Mouse (Mus musculus): ENCODE measurements around the gene Gbp2.
"Not testable (repeated sequence)": the region's sequence is repeated elsewhere in the genome, so short reads cannot be mapped to it uniquely, and the experiment has no call there.

The Gbp2 gene

DNA sequence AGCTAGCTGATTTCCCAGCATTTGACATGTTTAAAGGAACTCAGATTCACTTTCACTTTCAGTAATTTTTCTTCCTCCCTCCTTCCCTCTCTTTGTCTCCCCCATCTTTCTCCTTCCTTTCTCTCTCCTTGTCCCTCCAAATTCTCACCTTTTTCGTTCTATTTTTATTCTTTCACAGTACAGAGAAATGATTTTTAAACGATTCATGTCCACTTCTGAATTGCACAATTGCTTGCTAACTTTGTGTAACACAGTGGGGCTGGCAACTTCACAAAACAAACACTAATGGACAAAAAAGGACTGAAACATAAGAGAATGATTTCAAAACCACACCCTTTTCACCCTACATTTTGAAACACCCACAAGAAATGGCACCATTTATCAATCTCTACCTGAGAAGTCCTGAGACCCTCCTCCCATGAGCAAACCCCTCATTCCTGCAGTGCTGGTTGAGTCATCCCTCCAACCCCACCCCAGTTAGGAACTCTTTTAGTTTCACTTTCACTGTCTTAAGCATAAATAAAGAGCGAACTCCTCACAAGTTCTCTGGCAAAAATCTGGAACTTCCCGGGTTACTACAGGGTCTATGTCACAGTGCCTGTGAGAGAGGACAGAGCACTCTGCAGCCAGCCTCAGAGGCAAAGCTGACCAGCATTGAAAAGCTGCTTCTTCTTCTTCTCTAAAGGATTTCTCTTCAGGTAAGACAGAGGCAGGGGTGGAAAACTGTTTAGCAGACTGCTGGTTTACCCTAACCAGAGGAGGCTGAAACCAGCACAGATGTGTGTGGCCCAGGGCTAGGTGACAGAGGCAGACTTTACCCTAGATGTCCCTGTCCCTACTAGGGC, at the start of gene Gbp2:
TSS of gene Gbp2 (plus strand) at position 492 of the 845 bp plus-strand sequence.
- DNase-seq (ENCODE audit: low spot score in 2 of 2), result no peak

DNA sequence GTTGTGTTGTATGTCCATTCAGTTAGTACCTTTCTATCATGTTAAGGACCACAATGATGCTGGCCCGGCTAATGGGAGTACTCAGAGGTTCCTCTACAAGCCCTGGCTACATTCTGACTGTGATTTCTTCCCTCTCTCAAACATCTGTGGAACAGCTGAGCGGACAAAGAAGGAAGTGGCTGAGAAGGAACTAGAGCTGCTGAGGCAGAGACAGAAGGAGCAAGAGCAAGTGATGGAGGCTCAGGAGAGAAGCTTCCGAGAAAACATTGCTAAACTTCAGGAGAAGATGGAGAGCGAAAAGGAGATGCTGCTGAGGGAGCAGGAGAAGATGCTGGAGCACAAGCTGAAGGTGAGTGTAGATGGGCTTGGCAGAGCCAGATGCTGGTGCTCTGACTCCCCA, 49.7 kb upstream of the Gbp2 start:
- no peak for DNase-seq (ENCODE audit: low spot score in 2 of 2)

DNA sequence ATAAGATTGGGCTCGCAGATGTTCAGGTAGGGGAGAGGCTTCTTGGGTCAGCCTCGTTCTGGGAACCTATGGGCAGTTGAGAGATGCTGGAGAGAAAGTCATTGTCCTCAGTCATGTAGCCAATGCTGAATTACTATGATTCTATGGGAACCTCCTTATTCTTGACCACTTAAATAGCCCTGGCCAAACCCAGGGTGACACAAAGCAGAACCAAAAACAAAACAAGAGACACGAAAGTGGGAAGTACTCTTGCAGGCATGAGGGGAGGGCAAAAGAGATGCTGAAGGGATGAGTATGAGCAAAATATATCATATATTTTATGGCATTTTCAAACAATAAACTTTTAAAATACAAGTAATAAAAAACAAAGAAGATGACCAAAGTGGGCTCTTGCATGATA, 43.3 kb upstream of the Gbp2 start:
- DNase-seq (ENCODE audit: low spot score in 2 of 2), result no peak

DNA sequence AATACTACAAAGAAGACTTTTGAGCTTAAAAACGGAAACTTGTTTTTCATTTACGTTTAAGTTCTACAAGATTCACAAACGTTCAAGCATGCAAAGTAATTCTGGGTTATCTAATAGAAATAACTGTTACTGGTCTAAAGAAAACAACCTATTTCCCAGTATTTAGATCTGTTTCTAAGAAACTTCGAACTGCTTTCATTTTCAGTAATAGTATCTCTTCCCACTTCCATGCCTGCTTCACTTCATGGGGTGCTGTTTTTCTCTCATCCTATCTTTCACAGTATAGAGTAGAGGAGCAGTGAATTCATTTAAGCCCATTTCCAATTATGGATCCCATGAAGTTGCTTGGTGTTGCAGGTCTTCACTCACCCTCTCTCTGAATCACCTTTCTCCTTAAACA, 42.1 kb upstream of the Gbp2 start:
- DNase-seq (ENCODE audit: low spot score in 2 of 2), result no peak

DNA sequence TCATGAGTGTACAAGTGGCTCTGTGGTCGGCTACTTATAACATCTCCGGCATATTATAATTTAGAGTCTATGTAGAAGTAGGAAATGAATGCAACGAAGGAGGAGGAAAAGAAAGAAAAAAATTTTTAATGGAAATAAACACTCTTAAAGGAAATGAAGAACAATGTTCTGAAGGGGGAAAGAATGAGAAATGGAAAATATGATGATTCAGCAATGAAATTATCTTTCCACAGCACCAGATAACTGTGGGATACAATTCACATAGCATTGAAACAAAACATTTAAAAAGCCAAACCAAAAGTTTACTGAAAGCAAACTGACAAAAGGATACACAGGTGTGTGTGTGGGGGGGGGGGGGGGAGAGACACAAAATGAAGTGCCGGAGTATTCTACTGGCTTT, 37.3 kb upstream of the Gbp2 start:
- no peak for DNase-seq (ENCODE audit: low spot score in 2 of 2)

DNA sequence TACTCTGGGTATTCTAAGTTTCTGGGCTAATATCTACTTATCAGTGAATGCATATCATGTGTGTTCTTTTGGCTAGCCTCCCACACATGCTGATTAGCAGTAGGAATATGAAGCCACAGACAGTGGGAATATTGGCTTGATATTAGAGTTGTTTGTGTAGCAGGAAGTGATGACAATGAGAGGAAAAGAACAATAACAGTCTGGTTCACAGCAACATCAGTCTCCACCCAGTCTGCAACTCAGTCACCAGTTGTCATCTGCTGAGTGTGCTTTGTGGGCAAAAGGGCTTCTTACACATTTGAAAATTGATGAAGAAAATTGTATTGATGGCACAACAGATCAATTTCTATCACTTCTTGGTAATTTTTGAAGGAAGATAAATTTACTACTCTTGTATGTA, 33.0 kb upstream of the Gbp2 start:
- no peak for DNase-seq (ENCODE audit: low spot score in 2 of 2)

DNA sequence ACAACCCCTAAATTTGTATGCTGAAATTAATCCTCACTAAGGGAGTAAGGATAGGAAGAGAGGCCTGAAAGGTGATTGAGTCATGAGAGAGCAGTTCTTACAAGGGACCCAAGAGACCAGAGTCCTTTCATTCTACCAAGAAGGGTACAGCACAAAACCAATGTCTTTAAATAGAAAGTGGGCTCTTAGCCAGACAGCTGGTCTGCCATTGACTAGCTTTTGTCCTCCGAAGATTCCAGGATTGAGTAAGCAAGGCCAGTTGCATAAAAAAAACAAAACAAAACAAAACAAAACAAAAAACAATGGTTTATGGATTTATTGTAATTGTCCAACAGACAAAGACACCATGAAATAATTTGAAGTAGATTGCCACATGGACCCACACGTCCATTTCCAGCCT, 31.5 kb upstream of the Gbp2 start:
- DNase-seq (ENCODE audit: low spot score in 2 of 2), result no peak

DNA sequence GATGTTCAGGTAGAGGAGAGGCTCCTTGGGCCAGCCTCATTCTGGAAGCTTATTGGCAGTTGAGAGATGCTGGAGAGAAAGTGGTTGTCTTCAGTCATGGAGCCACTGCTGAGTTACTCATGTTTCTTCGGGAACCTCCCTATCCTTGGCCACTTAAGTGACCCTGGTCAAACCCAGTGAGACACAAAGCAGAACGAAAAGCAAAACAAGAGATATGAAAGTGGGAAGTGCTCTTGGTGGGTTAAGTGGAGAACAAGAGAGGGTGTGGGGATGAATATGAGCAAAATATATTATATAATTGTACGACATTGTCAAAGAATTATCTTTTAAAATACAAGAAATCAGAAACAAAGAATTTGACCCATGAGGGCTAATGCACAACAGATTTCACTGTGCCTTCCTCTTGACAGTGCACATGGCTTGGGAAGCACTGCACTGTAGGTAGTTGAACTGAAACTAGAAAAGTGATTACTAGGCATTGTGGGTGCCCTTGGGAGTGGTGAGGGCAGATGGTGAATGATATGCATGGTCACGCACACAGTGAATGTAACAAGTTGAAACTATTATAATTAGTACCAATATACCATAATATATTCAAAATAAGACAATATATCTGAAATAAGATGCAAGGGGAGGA, 29.9 kb upstream of the Gbp2 start:
- no peak for DNase-seq (ENCODE audit: low spot score in 2 of 2)

DNA sequence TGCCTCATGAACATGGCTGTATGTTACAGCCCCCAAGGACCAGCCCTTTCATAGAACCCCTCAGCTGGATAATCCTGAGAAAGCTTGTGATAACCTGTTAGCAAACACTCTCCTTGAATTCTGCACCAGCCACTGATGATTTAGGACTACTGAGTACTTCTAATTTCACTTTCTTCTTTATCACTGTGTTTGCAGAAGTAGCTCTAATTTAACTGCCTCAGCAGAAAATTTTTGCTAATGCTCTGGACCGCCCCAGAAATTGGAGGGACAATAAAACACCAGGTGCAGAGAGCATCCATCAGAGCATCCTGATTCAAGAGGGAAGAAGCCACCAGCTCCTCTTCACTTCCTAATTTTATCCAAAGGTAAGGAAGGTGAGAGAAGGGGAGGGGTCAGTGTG, 25.9 kb upstream of the Gbp2 start, which contains the start of gene Gbp2b:
TSS of gene Gbp2b (plus strand) at position 301 of the 400 bp plus-strand sequence.
- no peak for DNase-seq (ENCODE audit: low spot score in 2 of 2)

DNA sequence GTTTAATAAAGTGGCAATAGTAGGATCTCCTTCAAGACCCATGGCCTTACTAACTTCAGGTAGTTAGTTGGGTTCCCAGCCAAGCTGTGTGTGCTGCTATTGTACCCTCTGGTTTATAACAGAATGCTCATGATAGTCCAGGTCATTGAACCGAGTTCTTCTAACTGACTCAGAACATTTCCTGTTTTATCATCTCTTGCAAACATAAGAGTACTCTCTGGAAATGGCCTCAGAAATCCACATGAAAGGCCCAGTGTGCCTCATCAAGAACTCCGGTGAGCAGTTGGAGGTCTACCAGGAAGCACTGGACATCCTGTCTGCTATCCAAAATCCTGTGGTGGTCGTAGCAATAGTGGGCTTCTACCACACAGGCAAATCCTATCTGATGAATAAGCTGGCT, 22.5 kb upstream of the Gbp2 start:
- DNase-seq (ENCODE audit: low spot score in 2 of 2), result no peak

DNA sequence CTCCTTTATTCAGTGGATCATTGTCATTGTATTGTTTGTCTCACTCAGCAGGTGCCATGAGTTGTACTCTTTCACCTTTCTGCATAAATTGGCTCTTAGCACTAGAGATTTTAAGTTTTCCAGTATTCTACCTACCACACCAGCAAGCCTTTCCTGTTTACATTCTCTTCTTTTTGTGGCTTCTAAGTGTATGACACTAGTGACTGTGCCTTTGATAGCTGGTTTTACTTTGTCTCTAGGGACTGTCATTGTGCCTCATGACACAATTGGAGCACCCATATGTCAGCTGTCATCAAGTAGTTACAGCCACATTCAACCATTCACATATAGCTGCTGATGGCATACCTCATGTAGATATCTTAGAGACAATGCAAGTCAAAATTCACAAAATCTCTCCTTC, 18.7 kb upstream of the Gbp2 start:
- DNase-seq (ENCODE audit: low spot score in 2 of 2), result no peak

DNA sequence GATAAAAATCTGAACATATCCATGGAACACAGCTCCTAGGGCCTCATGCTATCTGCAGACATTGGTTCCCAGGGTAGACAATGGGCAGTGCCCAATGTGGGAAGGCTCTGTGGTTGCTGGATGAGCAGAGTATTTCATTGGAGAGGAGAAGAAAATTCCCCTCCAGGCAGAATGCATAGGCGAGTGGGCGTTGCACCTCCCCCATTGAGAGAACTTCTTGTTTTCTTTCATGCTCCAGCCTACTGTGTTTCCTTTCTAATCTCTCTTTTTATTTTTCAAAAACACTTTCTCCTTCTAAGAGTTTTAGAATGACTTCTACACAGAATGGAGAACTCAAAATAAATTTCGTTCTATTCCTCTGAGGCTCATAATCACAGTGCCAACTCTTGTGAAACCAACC, 1.7 kb upstream of the Gbp2 start:
- DNase-seq (ENCODE audit: low spot score in 2 of 2), result no peak

DNA sequence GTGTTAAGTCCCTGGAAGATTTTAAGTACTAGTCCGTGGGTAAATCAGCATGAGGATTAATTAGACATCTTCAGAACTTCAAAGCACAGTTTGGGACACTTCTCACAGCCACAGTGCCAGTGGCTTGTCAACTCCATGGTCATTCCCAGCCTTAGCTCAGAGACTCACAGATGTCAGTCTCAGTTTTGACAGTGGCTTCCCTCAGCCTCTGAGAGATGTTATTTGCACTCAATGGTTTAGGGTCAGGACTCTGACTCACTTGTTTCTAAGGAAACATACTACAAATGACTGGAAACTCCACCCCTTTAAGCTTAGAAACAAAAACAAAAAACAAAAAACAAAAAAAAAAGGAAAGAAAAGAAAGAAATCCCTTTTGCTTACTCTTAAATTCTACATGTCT, 796 bp upstream of the Gbp2 start:
- DNase-seq (ENCODE audit: low spot score in 2 of 2), result no peak

DNA sequence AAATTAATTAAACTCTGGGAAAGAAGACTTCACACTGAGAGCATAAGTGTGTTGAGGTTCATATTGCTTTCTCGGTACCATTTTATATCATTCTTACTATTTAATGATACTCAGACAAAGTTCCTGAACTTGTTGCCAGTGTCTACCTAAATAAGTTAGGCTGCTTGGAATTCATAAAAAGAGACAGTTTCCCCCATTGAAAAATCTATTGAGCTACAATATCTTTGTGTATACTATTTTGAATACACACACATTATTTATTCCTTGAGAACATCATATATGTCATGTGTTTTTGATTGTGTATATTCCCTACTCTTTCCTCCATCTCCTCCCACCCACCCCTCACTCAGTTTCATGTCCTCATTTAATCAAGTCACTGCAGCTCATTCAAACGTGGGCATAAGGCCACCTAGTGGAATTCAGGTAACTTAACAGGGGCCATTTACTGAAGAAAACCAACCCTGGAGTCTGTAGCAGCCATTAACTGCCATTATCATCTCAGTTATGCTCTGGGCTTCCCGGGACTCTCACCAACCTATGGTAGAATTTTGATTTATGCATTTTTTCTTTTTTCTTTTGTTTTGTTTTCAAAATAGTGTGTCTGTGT, 657 bp downstream of the Gbp2 start:
- DNase-seq (ENCODE audit: low spot score in 2 of 2), result no peak

DNA sequence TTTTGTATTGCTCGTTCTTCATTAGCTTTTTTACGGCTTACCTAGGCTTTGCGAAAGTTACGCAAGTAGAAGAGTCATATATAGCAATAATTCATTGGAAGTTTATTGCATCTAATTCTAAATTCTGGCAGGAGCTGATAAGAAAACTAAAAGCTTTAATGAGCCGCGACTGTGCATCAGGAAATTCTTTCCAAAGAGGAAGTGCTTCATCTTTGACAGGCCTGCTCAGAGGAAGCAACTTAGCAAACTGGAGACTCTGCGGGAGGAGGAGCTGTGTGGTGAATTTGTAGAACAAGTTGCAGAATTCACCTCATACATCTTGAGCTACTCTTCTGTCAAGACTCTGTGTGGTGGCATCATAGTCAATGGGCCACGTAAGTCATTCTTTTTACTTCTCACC, 10.0 kb downstream of the Gbp2 start:
- no peak for DNase-seq (ENCODE audit: low spot score in 2 of 2)

DNA sequence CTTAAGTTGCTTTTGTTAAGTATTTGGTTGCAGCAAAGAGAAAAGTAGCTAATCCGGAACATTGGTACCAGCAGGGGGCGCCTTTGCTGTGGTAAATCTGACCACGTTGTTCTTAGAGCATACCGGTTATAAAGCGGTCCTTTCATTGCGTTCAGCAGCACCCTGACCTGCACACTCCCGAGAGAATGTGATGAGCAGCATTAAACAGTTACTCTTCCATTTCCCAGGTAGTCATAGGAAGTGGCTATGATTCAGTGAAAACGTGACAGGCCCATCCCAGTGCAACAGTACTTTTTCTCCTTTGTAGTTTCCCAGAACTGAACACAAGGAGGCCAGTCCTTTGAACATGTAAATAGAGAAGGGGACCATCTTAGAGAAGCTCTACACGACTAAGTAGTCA, 19.8 kb downstream of the Gbp2 start:
- DNase-seq (ENCODE audit: low spot score in 2 of 2), result peak in 1 of 2 experiments; percentile 47

DNA sequence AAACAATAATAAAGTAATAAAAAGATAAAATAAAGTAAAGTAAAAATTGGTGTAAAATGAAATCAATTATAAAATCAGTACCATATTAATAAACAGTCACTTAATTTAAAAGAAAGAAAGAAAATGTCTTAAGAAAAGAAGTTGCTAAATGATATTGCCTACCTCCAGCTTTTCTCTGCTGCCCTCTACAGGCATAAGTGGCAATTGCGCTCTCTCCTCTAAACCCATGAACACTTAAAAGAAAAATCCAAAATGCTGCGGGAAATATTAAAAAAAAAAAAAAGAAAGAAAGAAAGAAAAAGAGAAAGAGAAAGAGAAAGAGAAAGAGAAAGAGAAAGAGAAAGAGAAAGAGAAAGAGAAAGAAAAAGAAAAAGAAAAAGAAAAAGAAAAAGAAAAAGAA, 25.5 kb downstream of the Gbp2 start:
- peak; percentile 51 to 73 for DNase-seq (ENCODE audit: low spot score in 2 of 2)

DNA sequence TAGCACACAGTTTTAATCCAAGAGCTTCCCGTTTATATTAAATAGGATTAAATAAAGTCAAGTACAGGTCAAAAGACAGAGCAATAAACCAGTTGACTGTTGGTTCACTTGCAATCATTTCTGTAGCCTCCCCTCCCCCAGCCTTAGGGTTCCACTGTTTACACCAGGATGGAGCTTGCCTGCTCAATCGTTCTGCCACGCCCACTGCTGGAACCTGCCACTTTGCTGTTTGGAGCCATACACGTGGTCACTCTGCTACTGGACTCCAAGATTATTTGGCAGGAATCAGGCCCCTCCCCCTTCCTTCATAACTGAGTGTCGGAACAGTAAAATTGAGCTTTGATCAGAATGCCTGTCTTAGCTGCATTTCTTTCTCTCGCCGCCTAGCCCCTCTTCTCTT, 27.4 kb downstream of the Gbp2 start:
- DNase-seq (ENCODE audit: low spot score in 2 of 2), result not testable (repeated sequence)

DNA sequence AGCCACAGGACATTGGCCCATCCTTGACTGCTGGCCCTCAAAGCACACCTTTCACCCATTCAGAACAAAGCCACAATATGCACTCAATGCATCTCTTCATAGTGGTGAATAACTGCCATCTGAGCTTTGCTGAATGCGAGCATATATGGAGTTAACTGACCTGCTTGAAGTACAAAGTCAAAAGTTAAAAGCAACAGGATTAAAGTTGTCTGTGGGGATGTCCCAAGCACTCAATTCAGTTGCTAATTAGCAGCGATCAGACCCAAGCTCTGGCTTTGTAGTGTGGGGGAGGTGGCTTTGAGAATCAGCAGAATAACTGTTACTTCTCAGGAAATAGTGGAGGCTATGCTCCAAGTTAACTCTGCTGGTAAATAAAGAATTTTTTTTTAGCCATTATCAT, 29.8 kb downstream of the Gbp2 start:
- DNase-seq (ENCODE audit: low spot score in 2 of 2), result no peak

DNA sequence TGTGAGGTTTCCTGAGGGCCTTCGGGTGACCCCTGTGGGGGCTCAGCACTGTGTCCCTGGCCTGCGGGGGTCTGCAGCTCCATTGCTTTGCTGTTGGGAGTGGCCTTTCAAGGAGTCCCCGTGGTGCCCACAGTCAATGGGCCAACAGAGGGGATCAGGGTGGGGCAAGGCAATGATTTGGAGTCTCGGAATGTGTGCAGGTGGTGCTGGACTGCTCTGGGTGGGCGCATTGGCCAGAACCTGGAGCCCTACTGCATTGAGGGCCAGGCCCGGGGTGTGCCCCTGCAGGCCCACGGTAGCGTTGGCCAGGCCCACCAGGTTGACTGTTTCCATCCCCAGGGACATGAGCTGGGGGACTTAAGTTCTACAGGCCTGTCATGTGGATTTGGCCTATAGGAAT, 44.3 kb downstream of the Gbp2 start:
- no peak for DNase-seq (ENCODE audit: low spot score in 2 of 2)

DNA sequence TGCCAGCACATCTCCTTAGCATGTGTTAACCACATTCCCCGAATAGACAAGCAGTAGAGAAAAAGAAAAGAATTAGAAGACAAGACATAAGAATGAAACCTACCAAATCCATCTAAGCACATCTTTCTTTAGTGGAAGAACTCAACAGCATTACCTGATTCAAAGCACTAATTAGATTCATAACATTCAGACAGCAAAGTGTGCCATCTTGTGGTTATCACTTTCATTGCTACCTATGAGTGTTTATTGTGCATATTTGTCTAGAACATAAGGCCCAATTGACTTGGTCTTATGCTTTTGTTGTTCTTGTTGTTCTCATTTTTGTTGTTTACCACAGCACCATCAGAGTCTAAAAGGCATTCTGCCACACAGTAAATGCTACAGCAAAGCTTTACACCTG, 54.2 kb downstream of the Gbp2 start:
- DNase-seq (ENCODE audit: low spot score in 2 of 2), result no peak

All from cerebellum, postnatal 4 days (tissue).